Mouse (Mus musculus): ENCODE measurements at regions not wholly inside any gene's neighbourhood (a gene's known extent, or its start where the extent isn't known, plus 50 kb on each side); places are given as distances from the start of the nearest gene placed in this dataset.

DNA sequence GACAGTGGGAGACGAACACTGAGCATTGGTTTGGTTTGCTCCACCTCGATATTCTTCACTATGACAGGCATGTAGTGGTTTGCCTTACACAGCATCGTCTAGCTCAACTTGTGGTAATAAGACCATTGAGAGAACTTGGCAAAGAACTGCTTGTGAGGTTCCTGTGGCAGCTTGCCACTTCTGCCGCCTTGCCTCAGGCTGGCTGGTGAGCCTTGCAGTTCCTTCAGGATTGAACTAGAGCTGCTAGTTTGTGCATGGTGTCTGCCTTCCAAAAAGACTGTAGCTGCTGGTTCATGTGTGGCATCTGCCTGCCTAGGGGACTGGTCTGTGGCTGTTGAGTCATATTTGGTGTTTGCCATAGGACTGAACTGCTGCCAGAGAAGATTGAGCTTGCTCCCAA is 110.8 kb downstream of the Plxna1 start:
- 88% methylated on average over 4 of the region's 4 CpGs for WGBS
- no peaks in the 10 kb centered on the region for H3K9me3 ChIP-seq
- no peak overlapping the region for H3K9ac ChIP-seq
- H3K4me1 ChIP-seq: peaks cover 29% of the 10 kb centered on the region
- no peak overlapping the region for H3K4me3 ChIP-seq
- no peaks in the 10 kb centered on the region for H3K36me3 ChIP-seq (replicated peaks)
- no peaks in the 10 kb centered on the region for H3K27me3 ChIP-seq (replicated peaks)
- no peak for ATAC-seq (replicated peaks)
- no peak overlapping the region for H3K27ac ChIP-seq
- H3K4me2 ChIP-seq: no peak overlapping the region

DNA sequence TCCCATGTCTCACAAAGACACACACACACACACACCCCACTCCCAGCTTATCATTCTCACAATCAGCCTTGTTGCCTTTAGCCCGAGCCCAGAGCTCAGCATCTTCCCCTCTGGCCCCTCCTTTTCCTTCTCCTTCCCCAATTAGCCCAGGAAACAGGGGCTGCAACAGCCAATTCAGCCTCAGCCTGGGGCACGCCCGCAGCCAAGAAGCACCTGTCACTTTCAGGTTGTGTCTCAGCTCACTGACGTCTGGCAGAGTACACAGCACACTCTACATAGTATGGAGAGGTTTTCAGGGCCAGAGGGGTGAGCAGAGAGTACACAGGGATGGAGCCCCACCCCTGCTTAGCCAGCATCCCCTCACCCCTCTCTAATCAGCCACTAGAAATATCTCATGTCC is 106.4 kb downstream of the Plxna1 start:
- ATAC-seq (replicated peaks): peak; percentile 69
- Histone ChIP-seq H3K4me1 (peaks cover 40% of the 10 kb centered on the region), H3K4me3 (no peak overlapping the region), H3K9me3 (no peaks in the 10 kb centered on the region), H3K9ac (no peak overlapping the region), H3K27me3 (replicated peaks) (no peaks in the 10 kb centered on the region), H3K36me3 (replicated peaks) (no peaks in the 10 kb centered on the region), H3K27ac (peak overlapping the region; percentile 70), H3K4me2 (no peak overlapping the region)
- 40% methylated on average over 4 of the region's 4 CpGs for WGBS

DNA sequence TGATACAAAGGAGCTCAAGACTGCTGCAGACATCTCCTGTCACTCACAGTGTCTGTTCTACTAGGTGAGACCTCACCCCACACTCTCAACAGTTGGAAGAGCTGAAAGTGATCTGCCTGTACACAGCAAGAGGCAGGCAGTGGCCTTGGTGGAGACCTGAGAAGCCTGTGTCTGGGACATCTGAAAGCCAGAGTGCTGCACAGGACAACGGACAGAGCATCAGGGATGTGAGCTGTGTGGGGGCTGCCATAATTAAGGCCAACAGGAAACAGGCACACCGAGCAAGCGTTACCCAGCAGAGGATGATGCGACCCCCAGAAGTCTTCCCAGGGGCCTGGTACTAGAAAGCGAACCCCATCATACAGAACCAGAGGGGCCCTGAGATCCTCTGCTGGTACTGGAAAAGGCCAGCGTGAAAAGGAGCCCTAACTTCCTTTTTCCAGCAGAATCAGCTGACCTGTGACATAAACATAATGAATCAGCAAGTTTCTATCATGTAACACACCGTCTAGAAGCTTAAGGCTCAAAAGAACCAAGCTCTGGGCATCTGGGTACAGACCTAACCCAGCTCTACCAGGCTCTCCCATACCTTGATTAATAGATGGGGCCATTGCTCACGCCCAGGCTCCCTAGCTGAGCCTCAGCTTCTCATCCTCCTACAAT is 105.7 kb downstream of the Plxna1 start:
- no peak overlapping the region for H3K4me3 ChIP-seq
- peaks cover 40% of the 10 kb centered on the region for H3K4me1 ChIP-seq
- H3K9ac ChIP-seq: no peak overlapping the region
- H3K27ac ChIP-seq: peak overlapping the region; percentile 70
- H3K4me2 ChIP-seq: no peak overlapping the region
- 79% methylated on average over 8 of the region's 8 CpGs for WGBS
- no peaks in the 10 kb centered on the region for H3K36me3 ChIP-seq (replicated peaks)
- no peaks in the 10 kb centered on the region for H3K9me3 ChIP-seq
- H3K27me3 ChIP-seq (replicated peaks): no peaks in the 10 kb centered on the region
- no peak for ATAC-seq (replicated peaks)

DNA sequence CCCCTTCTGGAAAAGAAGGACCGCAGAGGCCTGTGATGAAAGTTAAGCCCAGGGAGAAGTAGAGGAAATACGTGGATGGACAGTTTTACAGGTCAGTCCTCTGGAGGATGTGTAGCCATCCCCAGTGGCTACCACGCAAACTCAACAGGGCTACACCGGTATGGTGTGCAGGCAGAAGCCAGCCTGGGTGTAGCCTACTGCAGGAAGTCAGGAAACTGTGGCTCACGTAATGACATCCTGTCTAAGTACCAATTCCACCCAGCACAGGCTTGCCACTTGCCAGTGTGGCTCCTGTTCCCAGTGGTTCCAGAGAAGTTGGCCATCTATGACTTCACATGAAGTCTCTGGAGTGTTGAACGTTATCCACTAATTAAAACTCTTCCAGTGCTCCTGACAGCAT is 105.0 kb downstream of the Plxna1 start:
- 85% methylated on average over 6 of the region's 6 CpGs for WGBS
- Histone ChIP-seq H3K36me3 (replicated peaks) (no peaks in the 10 kb centered on the region), H3K4me1 (peaks cover 40% of the 10 kb centered on the region), H3K4me2 (no peak overlapping the region), H3K9me3 (no peaks in the 10 kb centered on the region), H3K9ac (no peak overlapping the region), H3K27ac (no peak overlapping the region; the same call in 1 of the 2 replicates), H3K4me3 (no peak overlapping the region), H3K27me3 (replicated peaks) (no peaks in the 10 kb centered on the region)
- no peak for ATAC-seq (replicated peaks)

DNA sequence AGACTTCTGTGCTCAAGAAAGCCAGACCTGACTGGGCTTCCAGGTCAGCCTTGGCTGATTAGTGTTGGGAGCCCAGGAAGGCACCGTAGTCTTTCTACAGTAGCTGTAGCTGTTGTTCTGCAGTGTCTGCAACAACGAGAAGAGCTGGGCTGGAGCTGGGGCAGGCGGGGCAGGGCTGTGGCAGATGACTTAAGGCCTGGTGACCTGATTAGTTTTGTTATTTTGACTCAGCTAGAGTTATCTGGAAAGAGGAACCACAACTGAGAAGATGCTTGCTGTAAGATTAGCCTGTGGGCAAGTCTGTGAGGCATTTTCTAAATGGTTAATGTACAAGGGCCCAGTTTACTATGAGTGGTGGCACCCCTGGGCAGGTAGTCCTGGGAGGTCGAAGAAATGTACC is 104.3 kb downstream of the Plxna1 start:
- Histone ChIP-seq H3K9ac (no peak overlapping the region), H3K4me2 (no peak overlapping the region), H3K36me3 (replicated peaks) (no peaks in the 10 kb centered on the region), H3K4me1 (peaks cover 40% of the 10 kb centered on the region), H3K27ac (no peak overlapping the region), H3K4me3 (no peak overlapping the region), H3K9me3 (no peaks in the 10 kb centered on the region), H3K27me3 (replicated peaks) (no peaks in the 10 kb centered on the region)
- 83% methylated on average over 4 of the region's 4 CpGs for WGBS
- no peak for ATAC-seq (replicated peaks)

DNA sequence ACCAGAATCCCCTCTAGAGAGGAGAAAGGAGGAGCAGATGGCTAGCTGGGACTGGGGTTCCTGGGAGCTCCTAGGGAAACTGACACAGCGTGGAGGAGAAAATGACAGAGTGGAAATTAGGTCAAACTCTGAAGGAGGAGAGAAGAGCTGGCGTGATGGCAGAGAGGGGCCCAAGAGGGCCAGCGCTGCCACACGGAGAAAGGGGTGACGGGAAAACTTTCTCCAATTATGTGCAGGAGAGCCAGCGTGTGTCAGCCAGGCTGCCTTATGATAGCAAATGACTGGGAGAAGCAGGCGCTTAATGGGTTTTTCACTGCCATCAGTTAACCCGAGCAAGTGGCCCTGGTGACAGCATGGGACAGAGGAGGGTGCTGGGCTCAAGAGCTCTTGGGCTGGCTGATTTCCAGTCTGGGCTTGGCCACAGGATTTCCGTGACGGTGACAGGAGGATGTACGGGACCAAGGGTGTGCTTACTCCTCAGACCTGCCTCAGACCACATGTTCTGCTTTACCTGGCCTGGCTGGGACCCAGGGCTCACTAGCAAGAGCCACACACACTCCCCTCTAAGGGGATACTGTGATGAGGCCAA is 102.9 kb downstream of the Plxna1 start:
- no peaks in the 10 kb centered on the region for H3K9me3 ChIP-seq
- H3K9ac ChIP-seq: no peak overlapping the region
- peak overlapping the region; percentile 29; the same call in 1 of the 2 replicates for H3K27ac ChIP-seq
- peaks cover 28% of the 10 kb centered on the region for H3K4me1 ChIP-seq
- no peaks in the 10 kb centered on the region for H3K36me3 ChIP-seq (replicated peaks)
- no peaks in the 10 kb centered on the region for H3K27me3 ChIP-seq (replicated peaks)
- WGBS: 61% methylated on average over 11 of the region's 11 CpGs
- no peak for ATAC-seq (replicated peaks)
- no peak overlapping the region for H3K4me2 ChIP-seq
- no peak overlapping the region for H3K4me3 ChIP-seq

DNA sequence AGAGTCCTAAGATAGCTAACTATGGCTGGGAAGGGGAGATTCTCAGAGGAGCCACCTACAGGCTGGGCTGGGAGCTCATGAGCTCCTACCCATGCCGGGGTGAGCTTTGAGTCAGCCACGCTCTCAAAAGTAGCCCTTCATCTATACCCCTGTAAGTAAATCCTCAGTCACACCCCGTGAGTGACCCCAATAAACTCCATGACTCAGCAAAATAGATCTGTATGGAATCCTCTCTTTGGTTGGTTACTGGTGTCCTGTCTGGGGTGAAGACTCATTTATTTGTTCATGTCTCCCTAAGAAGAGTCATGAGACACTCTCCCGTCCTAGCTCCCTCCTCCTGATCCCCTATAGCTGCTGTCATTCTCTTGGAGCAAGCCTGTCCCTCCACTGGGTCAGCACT is 99.5 kb downstream of the Plxna1 start:
- H3K4me1 ChIP-seq: peaks cover 19% of the 10 kb centered on the region

DNA sequence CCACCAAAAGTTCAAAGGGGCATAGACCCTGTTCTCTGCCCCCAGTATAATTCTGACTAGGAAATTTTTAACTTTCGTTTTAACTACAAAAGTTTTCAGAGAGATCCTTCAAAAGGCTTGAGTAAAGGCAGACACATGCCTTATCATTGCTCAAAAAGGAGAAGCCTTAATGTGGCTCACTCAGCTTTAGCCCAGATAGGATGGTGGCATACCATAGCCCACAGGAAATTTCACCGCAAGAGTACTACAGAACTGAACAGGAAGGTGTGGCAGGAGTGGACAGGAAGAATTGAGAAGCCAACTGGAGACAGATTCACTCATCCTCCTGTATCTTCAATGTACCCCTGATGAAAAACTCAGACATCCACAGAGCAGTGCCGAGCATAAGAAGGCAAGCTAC is 97.1 kb downstream of the Plxna1 start:
- Histone ChIP-seq H3K9ac (no peak overlapping the region), H3K9me3 (no peaks in the 10 kb centered on the region), H3K4me1 (peaks cover 9% of the 10 kb centered on the region), H3K4me2 (no peak overlapping the region), H3K27ac (no peak overlapping the region), H3K36me3 (replicated peaks) (no peaks in the 10 kb centered on the region), H3K27me3 (replicated peaks) (no peaks in the 10 kb centered on the region), H3K4me3 (no peak overlapping the region)
- WGBS: 79% methylated on average over 3 of the region's 3 CpGs
- ATAC-seq (replicated peaks): no peak

More for the DNA sequence above, 99.5 kb downstream of the Plxna1 start:
- Histone ChIP-seq H3K9ac (no peak overlapping the region), H3K36me3 (replicated peaks) (no peaks in the 10 kb centered on the region), H3K9me3 (no peaks in the 10 kb centered on the region), H3K27ac (no peak overlapping the region), H3K4me3 (no peak overlapping the region), H3K27me3 (replicated peaks) (no peaks in the 10 kb centered on the region), H3K4me2 (no peak overlapping the region)
- no peak for ATAC-seq (replicated peaks)
- WGBS: 78% methylated on average over 4 of the region's 4 CpGs
